Mouse (Mus musculus) stomach, embryonic 14.5 days (tissue): ENCODE measurements around the gene Bcar3. TPM values are rescaled to one million over a fixed set of nuclear protein-coding genes. Genes with fewer than 3 reads are reported as not detected.

Source experiments
- microRNA counts: library from miRNA; unstranded; fragments of <30 nt; microRNA quantifications from one replicate; lab custom pipeline; 2016
- microRNA-seq: library from miRNA; unstranded; fragments of <30 nt; microRNA quantifications from one replicate; pipeline ENCODE4, GENCODE M21; 2016
- polyA plus RNA-seq: library from polyadenylated mRNA; unstranded; fragments of >200 nt; fragmentation: Nextera tagmentation; extraction: Ambion mirVana; gene quantifications from 2 replicates; pipeline ENCODE4 v1.2.1, GENCODE M21; 2014

Gene Bcar3
- polyA plus RNA-seq, 1 experiment from 2014 or later, result 11.3 TPM

MicroRNA genes within 50 kb of the gene (microRNA counts, 519-probe panel; counts per million panel counts)
- microRNA mmu-miR-760 (lab: Ali Mortazavi, UCI), result 1,418 counts per million, percentile 7 among the panel's probes with 10 or more counts

Small RNA genes lying within 50 kb of the gene (microRNA-seq; reads per million reads assigned to microRNA genes)
- gene Mir760 (63.2 reads per million, percentile 42 among the genes with 10 or more reads in this experiment), gene Mir7657 (not detected)

Other genes with a start within 250 kb of the Bcar3 start
- gene Abca4, start 249.7 kb upstream of the Bcar3 start, polyA plus RNA-seq, result 0.67 and 0.91 TPM in 2 replicates
- gene Gclm, start 48.6 kb upstream of the Bcar3 start, polyA plus RNA-seq, result 60.5 and 66.8 TPM in 2 replicates
- 72.3 and 77.6 TPM in 2 replicates for gene Dnttip2, start 19.7 kb upstream of the Bcar3 start, polyA plus RNA-seq